Mouse (Mus musculus) liver, embryonic 14 days (tissue): ENCODE measurements around the gene Vmn1r123. TPM values are rescaled to one million over a fixed set of nuclear protein-coding genes. Genes with fewer than 3 reads are reported as not detected.

ENCODE experiments used
- polyA plus RNA-seq: library from polyadenylated mRNA; depleted of rRNA; stranded (reverse); fragments of >200 nt; gene quantifications from 2 replicates; pipeline ENCODE4 v1.2.3, GENCODE M21; 2012; rRNA removed

Vmn1r123 gene
- not detected in 2 replicates for polyA plus RNA-seq

DNA sequence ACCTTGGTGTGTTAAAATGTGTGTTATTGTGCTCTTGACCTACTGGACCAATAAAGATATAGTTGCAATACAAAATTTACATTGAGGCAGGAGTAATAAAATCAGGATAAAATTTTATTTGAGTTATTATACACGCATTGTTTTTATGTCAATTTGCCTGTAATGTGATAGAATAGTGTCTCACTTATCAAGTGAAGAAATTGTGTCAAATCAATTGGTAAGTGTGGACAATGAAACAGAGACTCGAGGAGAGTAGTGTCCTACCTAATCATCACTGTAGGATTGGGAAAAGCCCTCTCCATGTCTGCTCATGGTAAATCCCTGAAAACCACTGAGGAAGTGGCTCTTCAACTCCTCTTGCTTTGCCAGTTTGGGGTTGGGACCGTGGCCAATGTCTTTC is at the start of gene Vmn1r123:
Gene Vmn1r123 (plus strand): TSS at position 301 of the 400 bp plus-strand sequence.

DNA sequence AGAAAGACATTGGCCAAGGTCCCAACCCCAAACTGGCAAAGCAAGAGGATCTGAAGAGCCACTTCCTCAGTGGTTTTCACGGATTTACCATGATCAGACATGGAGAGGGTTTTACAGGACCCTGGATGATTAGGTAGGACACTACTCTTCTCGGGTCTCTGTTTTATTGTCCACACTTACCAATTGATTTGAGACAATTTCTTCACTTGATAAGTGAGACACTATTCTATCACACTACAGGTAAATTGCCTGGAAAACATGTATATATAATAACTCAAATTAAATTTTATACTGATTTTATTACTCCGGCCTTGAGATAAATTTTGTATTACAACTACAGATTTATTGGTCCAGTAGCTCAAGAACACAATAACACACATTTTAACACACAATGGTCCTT is 28.0 kb upstream of the Vmn1r123 start, which contains the start of gene Vmn1r122:
Gene Vmn1r122 (minus strand): TSS at position 101 of the 400 bp plus-strand sequence.

DNA sequence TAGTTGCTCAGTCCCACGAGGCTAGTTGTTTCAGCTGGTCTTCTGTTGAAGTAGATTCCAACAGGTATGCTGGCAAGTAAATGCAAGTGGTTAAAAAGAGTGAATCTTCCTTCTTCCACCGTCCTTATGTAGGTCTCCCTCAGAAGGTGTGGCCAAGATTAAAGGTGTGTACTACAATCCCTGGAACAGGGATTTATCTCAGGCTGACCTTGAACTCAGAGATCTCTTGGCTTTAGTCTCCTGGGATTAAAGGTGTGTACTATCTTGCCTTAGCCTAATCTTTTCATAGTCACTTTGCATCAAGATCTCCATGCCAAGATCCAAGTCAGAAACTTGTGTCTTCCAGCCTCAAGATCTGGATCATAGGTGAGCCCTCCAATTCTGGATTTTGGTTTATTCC is 28.3 kb downstream of the Vmn1r123 start, which contains the start of gene Gm5157:
Gene Gm5157 (minus strand): TSS at position 101 of the 400 bp plus-strand sequence.

Other genes starting within 250 kb of the Vmn1r123 start
- not detected in 2 replicates for gene Vmn1r118, start 249.8 kb upstream of the Vmn1r123 start, polyA plus RNA-seq
- gene Vmn1r119, start 149.7 kb upstream of the Vmn1r123 start, polyA plus RNA-seq, result not detected in 2 replicates
- not detected in 2 replicates for gene Vmn1r120, start 108.4 kb upstream of the Vmn1r123 start, polyA plus RNA-seq
- gene Vmn1r121, start 63.7 kb upstream of the Vmn1r123 start, polyA plus RNA-seq, result not detected in 2 replicates
- gene Vmn1r122, start 28.1 kb upstream of the Vmn1r123 start, polyA plus RNA-seq, result not detected in 2 replicates
- not detected in 2 replicates for gene Gm5157, start 28.2 kb downstream of the Vmn1r123 start, polyA plus RNA-seq
- not detected in 2 replicates for gene Vmn1r124, start 98.4 kb downstream of the Vmn1r123 start, polyA plus RNA-seq
- not detected in 2 replicates for gene Vmn1r125, start 110.0 kb downstream of the Vmn1r123 start, polyA plus RNA-seq
- not detected in 2 replicates for gene Vmn1r126, start 139.3 kb downstream of the Vmn1r123 start, polyA plus RNA-seq
- gene Vmn1r127, start 157.7 kb downstream of the Vmn1r123 start, polyA plus RNA-seq, result not detected in 2 replicates
- not detected in 2 replicates for gene Vmn1r128, start 187.2 kb downstream of the Vmn1r123 start, polyA plus RNA-seq
- not detected in 2 replicates for gene Vmn1r129, start 199.1 kb downstream of the Vmn1r123 start, polyA plus RNA-seq